Mouse (Mus musculus) E14TG2a.4 (cell line): ENCODE measurements around the gene Upb1.

ENCODE experiments used
- H3K27me3 ChIP-seq: 2 replicates; pipeline ENCODE4 v1.6.1; 2014; ENCODE audit warnings: low read length, control low read depth; ENCODE audit not compliant: insufficient read depth
- H3K36me3 ChIP-seq: 2 replicates; pipeline ENCODE4 v1.6.1; 2014; ENCODE audit warnings: low read length, control low read depth; ENCODE audit not compliant: insufficient read depth
- H3K4me1 ChIP-seq: replicated peaks from 2 replicates; pipeline ENCODE4 v1.6.1; 2014; ENCODE audit warnings: low read depth, low read length, control low read depth
- H3K4me3 ChIP-seq: replicated peaks from 2 replicates; pipeline ENCODE4 v1.5.1; 2014; ENCODE audit warnings: mild to moderate bottlenecking, low read length
- H3K9me3 ChIP-seq: 2 replicates; pipeline ENCODE4 v1.6.1; 2014; ENCODE audit warnings: low read length, control low read depth
- CTCF ChIP-seq: conservative IDR thresholded peaks from 2 replicates; pipeline ENCODE4 v1.5.1; 2014; ENCODE audit warnings: low read length
- NANOG ChIP-seq: IDR thresholded peaks from 2 replicates; pipeline ENCODE4 v1.6.1; 2014; ENCODE audit warnings: borderline replicate concordance, low read length, mixed read lengths
- POU5F1 ChIP-seq: IDR thresholded peaks from 2 replicates; pipeline ENCODE4 v1.6.1; 2014; ENCODE audit warnings: low read length, borderline replicate concordance

Gene Upb1

DNA sequence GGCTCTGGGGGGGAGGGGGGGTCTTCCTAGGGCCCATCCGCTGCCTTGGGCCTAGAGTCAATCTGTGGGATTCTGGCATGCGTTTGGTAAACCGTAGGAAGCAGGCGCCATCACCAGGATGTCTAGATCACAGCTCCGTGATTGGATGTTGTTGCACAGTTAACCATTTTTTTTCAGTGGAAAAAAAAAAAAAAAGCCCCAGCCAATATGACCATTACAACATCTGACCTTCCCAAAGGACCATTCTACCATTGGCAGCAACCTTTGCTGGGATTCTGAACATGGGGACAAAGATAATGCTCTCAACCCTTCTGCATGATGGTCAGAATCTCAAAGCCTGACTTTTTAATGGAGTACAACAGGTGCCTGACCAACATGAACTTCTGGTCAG, 29.2 kb downstream of the Upb1 start:
- no peak for TF ChIP-seq NANOG
- no peak for TF ChIP-seq CTCF
- no peak for TF ChIP-seq POU5F1

GRCm38 (mm10) chr10:75430633-75431032, 29.7 kb downstream of the Upb1 start:
- Histone ChIP-seq H3K4me3 (no peak overlapping the region), H3K9me3 (peaks cover 6% of the 10 kb centered on the region; the same call in 1 of the 2 replicates), H3K27me3 (no peaks in the 10 kb centered on the region), H3K36me3 (no peaks in the 10 kb centered on the region), H3K4me1 (peaks cover 10% of the 10 kb centered on the region)
- no peak for TF ChIP-seq NANOG
- no peak for TF ChIP-seq CTCF
- no peak for TF ChIP-seq POU5F1

More for the DNA sequence above, 29.2 kb downstream of the Upb1 start:
- H3K36me3 ChIP-seq, result no peaks in the 10 kb centered on the region
- H3K27me3 ChIP-seq, result no peaks in the 10 kb centered on the region
- no peak overlapping the region for H3K4me3 ChIP-seq
- peaks cover 10% of the 10 kb centered on the region for H3K4me1 ChIP-seq
- peaks cover 6% of the 10 kb centered on the region; the same call in 1 of the 2 replicates for H3K9me3 ChIP-seq

DNA sequence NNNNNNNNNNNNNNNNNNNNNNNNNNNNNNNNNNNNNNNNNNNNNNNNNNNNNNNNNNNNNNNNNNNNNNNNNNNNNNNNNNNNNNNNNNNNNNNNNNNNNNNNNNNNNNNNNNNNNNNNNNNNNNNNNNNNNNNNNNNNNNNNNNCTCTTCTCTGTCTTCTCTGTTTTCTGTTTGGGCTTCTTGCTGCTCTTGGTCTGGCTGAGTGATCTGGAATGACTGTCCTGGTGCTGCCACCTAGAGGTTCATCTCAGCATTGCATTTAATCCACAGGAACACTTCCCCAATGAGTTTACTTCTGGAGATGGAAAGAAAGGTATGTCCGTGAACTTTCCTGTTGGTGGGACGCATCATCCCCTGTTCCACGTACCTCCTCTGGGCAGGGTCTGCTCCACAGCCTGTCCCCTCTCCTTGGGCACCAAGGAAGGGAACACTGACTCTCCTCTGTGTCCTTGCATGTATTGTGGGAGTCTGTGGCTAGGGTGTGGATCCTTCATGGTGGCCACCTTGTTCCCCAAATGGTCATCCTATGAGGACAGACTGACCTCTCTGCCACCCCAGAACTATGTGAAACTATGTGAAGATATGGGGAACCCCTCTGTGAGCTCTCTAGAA, 35.8 kb downstream of the Upb1 start:
- Histone ChIP-seq H3K27me3 (peaks cover 6% of the 10 kb centered on the region), H3K4me3 (no peak overlapping the region), H3K9me3 (0 out of 2 replicates have a peak, but pooled peaks cover 2% of the 10 kb centered on the region), H3K4me1 (no peaks in the 10 kb centered on the region), H3K36me3 (no peaks in the 10 kb centered on the region)
- no peak for TF ChIP-seq NANOG
- TF ChIP-seq CTCF, result peak; percentile 72

DNA sequence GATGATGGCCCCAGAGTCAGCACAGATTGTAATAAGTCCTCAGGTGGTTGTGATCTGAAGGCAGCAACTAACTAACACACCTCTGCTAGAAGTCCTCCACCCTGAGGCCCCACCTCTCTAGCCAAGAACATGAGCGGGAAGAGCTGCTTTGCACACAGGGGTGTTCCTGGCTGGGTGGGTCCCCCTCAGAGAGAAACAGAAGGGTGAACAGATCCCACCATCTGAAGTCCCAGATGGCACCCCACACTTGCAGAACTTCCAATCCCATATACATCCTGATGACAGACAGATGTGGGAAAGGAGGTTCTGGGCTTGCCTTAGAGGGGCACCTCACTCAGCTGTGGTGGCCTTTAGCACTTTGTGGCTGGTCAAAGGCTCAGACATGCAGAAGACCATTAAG, 36.4 kb downstream of the Upb1 start:
- Histone ChIP-seq H3K9me3 (no peaks in the 10 kb centered on the region), H3K4me1 (no peaks in the 10 kb centered on the region), H3K4me3 (no peak overlapping the region), H3K36me3 (no peaks in the 10 kb centered on the region), H3K27me3 (peaks cover 6% of the 10 kb centered on the region)
- no peak for TF ChIP-seq CTCF
- TF ChIP-seq POU5F1, result no peak
- TF ChIP-seq NANOG, result no peak

- H3K9me3 ChIP-seq, result no peaks in the 10 kb centered on the region
- H3K27me3 ChIP-seq, result peaks cover 6% of the 10 kb centered on the region
- no peaks in the 10 kb centered on the region for H3K4me1 ChIP-seq
- no peak overlapping the region for H3K4me3 ChIP-seq
- H3K36me3 ChIP-seq, result no peaks in the 10 kb centered on the region
- TF ChIP-seq POU5F1, result no peak
- no peak for TF ChIP-seq CTCF
- no peak for TF ChIP-seq NANOG
Measured at GRCm38 (mm10) chr10:75438132-75438810, 37.4 kb downstream of the Upb1 start.

DNA sequence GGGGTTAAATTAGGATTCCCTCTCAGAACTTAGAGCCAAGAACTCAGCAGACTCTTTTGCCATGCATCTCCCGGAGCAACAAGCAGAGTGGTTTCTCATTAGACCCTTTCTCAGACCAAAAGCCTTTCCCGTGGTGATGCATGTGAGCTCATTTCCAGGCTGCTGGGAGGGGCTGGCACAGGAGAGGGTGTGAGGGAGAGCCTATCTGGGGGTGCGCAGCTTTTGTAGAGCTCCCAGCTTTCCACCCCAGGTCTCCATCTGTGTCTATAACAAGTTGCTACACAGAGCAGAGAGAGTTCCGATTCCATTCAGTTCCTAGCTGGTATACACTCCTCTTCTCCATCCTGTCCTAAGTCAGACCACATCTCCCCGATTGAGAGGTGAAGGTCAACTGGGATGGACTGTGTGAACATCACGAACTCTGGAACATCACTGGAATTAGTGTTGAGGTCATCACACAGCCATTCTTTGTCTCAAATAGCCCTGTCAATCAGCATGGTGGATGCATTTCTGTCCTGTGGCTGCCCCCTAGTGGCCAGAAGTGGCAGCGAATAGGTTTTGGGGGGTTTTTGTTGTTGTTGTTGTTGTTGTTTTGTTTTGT, 38.4 kb downstream of the Upb1 start:
- Histone ChIP-seq H3K36me3 (no peaks in the 10 kb centered on the region), H3K4me3 (no peak overlapping the region), H3K27me3 (peaks cover 13% of the 10 kb centered on the region), H3K9me3 (no peaks in the 10 kb centered on the region), H3K4me1 (peaks cover 10% of the 10 kb centered on the region)
- TF ChIP-seq POU5F1 (no peak), NANOG (no peak), CTCF (peak; percentile 93)

GRCm38 (mm10) chr10:75440756-75441155, 39.8 kb downstream of the Upb1 start:
- no peaks in the 10 kb centered on the region for H3K9me3 ChIP-seq
- H3K27me3 ChIP-seq, result peaks cover 24% of the 10 kb centered on the region
- H3K4me1 ChIP-seq, result peaks cover 21% of the 10 kb centered on the region
- H3K4me3 ChIP-seq, result no peak overlapping the region
- no peak for TF ChIP-seq NANOG
- no peak for TF ChIP-seq CTCF
- TF ChIP-seq POU5F1, result no peak
- H3K36me3 ChIP-seq, result no peaks in the 10 kb centered on the region

- TF ChIP-seq CTCF, result no peak
- TF ChIP-seq POU5F1, result no peak
- no peak for TF ChIP-seq NANOG
- H3K27me3 ChIP-seq, result peaks cover 25% of the 10 kb centered on the region
Measured at GRCm38 (mm10) chr10:75441800-75442199, 40.9 kb downstream of the Upb1 start.

DNA sequence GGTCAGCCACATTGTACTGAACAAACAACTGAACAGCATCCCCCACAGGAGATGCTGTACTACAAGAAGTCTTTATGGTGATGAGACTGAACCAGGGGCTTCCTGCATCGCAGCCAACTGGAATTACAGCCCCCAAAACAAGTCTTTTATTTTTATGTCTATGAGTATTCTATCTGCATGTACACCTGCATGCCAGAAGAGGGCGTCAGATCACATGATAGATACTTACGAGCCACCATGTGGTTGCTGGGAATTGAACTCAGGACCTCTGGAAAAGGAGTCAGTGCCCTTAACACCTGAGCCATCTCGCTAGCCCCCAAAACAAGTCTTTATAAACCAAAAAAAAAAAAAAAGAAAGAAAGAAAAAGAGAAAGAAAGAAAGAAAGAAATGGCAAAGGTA, 42.1 kb downstream of the Upb1 start:
- Histone ChIP-seq H3K9me3 (no peaks in the 10 kb centered on the region), H3K27me3 (peaks cover 26% of the 10 kb centered on the region), H3K36me3 (no peaks in the 10 kb centered on the region), H3K4me3 (no peak overlapping the region), H3K4me1 (peaks cover 34% of the 10 kb centered on the region)
- TF ChIP-seq NANOG (no peak), CTCF (peak; percentile 28)

More at GRCm38 (mm10) chr10:75441800-75442199, 40.9 kb downstream of the Upb1 start:
- H3K9me3 ChIP-seq, result no peaks in the 10 kb centered on the region
- no peak overlapping the region for H3K4me3 ChIP-seq
- no peaks in the 10 kb centered on the region for H3K36me3 ChIP-seq
- peaks cover 27% of the 10 kb centered on the region for H3K4me1 ChIP-seq
